Mouse (Mus musculus): ENCODE results near the gene Gtf2e1.
A peak's percentile ranks its signal among the peaks of the same experiment; 100 is the strongest.

The Gtf2e1 gene

DNA sequence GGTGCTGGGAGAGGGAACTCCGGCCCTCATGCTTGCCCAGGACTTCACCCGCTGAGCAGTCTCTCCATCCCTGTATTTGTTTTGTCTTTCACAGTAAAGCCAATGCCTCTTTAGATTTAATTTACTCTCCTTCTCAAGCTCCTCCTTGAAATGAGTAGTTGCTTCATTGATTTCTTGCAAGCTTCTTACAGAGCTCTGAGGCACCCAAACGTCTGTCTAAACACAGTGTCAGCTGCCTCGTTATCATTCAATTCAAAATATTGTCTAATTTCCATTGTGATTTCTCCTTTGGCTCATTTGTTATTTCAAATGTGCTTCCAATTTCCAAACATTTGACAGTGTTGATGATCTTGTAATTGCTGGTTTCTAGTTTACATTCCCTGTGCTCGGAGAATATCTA is 6.7 kb upstream of the Gtf2e1 start:
- DNase-seq (ENCODE audit: low read depth, low spot score) = no peak

DNA sequence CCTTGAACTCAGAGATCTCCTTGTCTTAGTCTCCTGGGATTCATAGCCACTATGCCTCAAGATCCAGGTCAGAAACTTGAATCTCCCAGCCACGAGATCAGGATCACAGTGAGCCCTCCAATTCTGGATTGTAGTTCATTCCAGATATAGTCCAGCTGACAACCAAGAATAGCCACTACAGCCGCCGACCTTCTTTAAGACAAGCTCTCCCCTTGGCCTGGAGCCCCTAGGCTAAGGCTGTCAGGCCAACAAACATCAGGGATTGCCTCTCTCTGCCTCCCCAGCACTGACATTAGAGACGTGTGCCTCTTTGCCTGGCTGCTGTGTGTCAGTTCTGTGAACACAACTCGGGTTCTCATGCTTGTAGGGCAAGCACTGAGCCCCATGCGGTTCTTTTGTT is 1.2 kb upstream of the Gtf2e1 start:
- DNase-seq (ENCODE audit: low read depth, low spot score) = no peak

DNA sequence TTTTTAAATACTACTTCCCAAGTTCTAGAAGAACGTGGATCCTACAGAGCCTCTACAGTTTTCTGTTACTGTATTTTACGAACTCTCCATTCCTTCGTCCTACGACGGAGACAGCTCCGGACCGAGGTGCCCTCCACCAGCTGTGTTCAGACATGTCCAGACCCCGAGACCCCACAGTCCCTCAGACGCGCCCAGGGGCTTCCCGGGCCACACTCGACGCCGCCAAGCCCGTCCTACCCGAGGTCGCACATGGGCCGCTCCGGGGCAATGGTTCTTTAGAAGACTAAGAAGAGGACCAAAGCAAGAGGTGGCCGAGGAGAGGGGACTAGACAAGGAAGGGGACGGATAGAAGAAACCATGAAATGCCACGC is 364 bp downstream of the Gtf2e1 start:
- no peak for DNase-seq (ENCODE audit: low read depth, low spot score)

DNA sequence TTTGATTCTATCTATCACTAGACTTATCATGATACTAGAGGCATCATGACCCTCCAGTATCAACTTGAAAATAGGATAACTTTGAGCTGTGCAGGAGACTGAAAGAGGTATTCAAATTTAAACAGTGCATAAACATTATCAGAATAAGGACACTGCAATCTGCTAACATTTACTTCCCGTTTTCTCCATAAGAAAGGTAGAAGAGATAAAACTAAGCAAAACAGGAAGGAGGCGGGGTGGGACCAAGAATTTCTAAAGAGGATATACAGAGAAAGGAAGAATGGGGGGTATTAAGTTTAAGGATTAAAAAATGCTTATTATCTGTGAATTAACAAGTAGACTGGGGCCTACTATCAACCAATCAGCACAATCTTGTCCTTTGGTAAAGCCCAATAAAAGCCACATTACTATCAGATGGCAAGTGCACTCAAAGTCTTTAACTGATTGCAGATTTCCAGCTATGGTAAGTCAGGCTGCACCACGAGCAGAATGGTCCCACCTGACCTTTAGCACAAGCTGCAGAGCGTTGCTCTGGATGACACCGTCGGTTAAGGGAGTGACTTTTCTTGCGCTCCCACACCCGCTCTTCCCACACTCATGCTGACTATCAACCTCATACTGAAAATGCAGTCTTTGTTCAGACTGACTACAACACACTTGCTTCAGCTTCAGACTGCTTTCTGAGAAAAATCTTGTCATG is 6.1 kb downstream of the Gtf2e1 start:
- DNase-seq (ENCODE audit: low read depth, low spot score) = no peak

DNA sequence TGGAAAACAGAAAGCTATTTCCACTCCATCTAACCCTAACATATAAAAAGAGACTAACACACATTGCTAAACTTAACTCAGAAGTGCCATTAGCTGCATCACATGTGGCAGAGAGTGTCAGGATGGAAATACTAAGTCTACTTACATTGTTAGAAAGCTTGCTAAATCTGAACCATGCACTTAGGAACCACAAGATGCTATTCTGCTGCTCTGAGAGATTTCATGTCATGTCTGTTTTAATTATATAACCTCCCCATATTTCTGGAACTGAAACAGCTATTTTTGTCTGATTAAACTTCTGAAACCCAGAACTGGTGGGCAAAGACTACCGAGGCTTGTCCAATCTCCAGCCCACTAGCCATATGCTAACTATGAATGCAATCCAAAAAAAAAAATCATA is 7.5 kb downstream of the Gtf2e1 start:
- peak; percentile 90 for DNase-seq (ENCODE audit: low read depth, low spot score)

DNA sequence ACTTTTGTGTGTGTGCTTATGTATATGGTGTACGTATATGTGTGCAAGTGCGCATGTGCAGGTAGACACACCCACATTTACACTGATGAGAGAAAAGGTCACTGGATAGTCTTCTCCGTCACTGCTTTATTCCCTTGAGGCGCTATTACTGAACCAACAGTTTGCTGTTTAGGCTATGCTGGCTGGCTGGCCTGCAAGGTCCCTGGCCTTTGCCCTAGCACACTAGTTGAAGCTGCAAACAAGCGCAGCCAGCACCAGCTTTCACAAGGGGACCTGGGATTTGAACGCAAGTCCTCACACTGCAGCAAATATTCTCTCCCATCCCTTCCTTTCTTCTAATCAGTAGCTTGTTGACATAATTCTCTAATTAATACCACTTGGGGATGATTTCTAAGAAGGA is 9.4 kb downstream of the Gtf2e1 start:
- no peak for DNase-seq (ENCODE audit: low read depth, low spot score)

DNA sequence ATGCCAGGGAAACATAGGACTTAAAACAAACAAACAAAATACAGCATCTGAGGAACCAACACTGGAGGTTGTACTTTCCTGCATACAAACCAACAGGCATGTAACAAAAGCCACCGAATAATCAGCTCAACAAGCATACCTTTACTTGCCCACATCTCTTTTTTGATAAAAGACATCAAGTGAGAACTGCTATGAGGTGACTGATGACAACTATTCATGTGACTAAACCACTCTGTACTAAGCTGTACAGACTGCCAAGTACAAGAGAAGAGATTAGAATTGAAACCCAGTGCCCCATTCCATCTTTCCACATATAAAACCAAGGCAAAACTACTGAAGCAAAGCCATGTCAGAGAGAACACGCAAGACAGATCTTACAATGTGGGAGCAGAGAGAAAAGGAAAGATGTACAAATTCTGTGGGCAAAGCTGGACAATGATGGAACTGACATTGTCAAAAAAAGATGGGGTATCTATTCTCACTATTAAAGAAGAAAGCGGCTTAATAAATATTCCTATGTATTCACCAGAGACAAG is 12.8 kb downstream of the Gtf2e1 start:
- no peak for DNase-seq (ENCODE audit: low read depth, low spot score)

DNA sequence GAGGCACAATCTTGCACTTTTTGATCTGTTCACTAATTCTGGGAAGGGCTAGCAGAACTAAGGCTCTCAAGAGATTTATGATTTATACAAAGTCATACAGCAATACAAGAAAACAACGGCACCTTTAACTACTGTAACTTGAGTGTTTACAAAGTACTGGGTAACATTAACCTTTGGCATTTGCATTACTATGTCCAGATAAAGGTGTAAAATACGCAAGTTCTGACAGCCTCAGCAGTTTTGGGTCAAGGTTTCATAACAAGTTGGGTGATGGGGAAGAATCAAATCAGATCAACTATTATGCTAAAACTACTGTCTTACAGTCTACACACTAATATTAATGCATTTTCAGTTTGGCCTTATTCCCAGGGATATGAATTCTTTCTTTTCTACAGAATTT is 14.5 kb downstream of the Gtf2e1 start:
- DNase-seq (ENCODE audit: low read depth, low spot score) = no peak

DNA sequence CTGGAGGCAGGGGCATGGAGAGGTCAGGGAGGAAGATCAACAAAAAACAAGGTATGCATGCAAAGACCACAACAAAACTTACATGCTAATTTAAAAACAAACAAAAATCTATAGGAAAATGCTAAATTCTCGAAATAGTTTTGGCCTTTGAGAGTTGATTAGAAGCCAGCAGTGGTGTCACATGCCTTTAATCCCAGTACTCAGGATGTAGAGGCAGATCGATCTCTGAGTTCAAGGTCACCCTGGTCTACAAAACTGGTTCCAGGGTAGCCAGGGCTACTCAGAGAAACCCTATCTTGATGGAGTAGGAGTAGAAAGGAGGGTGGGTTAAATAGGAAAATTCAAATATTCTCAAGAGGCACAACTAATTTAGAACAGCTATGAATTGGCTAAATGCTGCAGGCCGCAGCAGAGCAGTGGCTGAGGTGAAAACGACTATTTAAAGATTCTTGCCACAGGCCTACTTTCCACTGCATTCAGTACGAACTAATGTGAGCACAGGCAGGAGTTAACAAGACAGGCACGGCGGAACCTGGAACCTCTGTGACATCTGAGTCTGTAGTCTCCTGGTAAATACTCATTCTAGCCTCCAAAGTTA is 17.4 kb downstream of the Gtf2e1 start:
- no peak for DNase-seq (ENCODE audit: low read depth, low spot score)

DNA sequence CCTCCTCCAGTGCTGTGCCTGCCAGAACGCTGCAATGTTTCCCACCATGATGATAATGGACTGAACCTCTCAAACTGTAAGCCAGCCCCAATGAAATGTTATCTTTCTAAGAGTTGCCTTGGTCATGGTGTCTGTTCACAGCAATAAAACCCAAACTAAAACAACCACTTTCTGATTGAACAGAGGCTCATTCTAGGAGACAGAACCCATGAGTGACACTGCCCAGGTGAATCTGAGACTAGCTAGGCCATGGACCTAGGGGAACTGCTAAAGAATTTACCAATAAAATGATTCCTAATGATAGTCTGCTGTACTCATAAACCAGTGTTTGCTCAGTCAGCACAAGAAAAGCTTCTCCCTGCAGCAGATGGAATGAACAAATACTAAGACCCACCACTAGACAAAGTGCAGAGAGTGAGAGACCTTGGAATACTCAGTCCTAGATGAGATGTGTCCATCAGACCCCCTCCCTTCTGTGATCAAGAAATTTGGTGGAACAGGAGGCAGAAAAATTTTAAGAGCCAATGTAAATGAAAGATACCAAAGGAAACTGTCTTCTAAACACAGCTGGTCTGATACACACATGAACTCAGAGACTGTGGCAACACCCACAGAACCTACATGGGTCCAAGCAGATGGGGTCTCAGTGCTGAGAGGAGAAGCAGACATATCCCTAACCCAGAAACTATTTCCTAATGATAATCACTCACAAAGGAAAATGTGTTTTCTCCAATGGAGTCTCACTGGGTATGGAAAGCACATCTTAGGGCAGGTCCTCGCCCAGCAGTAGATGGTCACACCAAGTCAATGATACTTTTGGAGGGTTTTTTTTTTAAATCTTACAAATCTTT is 19.2 kb downstream of the Gtf2e1 start:
- no peak for DNase-seq (ENCODE audit: low read depth, low spot score)

DNA sequence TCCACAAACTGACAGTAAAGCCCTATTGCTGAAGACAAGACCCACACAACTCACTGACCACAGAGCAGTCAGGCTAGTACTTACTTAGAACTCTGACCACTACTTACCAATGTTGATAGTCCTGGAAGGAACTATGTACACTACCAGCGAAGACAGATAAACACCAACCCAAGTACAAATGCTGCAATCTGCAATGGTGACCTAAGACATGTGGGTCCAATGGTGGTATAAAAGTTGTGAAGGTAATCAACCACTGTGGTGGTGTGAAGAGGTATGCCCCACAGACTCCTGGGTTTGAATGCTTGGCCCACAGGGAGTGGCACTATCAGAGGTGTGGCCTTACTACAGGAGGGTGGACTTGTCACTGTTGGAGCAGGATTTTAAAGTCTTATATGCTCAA is 19.9 kb downstream of the Gtf2e1 start:
- DNase-seq (ENCODE audit: low read depth, low spot score) = no peak

DNA sequence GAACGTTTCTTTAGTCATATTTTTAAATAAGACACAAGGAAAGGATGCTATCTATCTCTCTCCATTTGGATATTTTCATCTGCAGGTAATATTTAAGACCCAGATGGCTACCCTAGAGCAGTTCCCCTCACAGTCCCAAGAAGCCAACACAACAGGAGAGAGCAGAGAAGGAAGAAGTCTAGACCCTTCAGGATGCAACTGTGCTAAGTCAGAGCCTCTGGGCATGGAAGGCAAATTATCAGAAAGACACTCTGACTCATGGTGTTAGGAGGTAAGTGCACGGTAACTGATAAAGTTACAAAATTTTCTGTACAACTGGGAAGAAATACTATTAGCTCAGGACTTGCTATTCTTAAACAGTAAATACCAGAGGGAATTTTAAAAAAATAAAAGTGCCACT is 20.9 kb downstream of the Gtf2e1 start:
- DNase-seq (ENCODE audit: low read depth, low spot score) = no peak

DNA sequence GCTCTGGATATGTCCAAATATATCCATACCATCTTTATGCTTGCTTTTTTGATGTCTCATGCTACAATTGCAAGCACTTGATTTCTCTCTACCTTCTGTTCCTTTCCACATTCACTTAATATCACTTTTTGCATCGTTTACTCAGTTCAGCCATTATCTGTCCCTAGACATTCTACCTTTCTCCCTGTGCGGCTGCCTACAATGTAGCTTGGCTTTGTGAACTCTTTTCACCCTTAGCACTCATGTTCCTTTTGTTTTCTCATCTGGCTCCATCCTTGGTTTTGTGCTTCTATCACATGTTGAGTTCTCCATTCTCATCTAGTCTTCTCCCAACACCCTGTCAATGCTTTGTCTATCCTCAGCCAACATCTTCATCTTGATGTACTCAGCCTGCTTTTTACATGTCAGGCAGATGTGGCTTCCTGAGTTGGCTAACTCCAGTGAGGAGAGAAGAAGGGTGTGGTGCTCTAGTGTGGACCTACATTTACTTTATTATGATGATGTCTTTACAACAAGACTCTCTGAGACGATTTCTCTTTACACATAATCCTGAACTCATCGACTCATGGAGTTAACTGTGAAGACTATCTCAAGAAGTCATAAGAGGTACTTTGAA is 21.9 kb downstream of the Gtf2e1 start:
- no peak for DNase-seq (ENCODE audit: low read depth, low spot score)

DNA sequence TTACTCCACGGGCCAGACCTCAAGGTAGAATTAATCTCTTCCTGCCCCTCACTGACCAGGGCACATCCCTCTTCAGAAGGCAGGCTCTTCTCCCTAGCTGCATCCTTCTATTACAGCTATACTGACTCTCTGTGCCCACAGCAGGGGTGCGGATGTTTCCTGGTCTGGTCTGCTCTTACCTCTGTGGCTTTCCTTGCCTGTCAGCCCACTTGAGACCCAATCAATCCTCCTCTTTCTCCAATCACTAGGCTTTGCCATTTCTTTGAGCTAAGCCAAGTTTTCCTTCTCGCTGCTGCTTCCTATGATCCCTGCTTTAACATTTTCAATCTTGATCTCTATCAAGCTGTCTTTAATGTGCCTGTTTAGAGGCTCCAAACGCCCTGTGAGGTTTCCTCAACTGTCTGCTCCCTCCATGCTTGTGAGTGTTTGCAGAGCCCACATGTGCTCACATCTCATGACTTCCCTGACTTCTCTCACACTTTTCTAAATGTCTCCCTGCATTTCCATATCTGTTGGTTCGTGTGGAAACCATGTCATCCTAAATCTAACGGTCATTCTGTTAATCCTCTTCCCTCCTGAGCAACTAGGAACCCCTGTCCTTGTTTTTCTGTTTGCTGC is 23.1 kb downstream of the Gtf2e1 start:
- DNase-seq (ENCODE audit: low read depth, low spot score) = no peak

DNA sequence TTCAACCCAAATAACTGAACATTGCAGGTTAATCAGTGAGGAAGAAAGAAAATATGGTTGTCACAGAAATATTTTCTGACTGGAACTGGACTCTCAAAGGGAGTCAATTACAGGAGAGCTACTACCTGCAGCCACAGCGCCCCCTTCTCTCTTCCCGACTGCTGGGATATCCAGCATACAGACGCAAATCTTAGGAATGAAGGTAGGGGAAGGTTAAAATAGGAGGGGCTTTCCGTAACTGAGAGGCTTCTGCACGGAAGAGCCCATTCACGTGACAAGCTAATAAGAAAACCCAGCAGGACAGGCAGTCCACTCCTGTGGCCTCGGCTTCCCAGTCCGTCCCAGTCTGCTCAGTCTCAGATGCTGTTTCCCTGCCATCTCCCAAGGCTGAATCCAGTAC is 24.9 kb downstream of the Gtf2e1 start:
- no peak for DNase-seq (ENCODE audit: low read depth, low spot score)

DNA sequence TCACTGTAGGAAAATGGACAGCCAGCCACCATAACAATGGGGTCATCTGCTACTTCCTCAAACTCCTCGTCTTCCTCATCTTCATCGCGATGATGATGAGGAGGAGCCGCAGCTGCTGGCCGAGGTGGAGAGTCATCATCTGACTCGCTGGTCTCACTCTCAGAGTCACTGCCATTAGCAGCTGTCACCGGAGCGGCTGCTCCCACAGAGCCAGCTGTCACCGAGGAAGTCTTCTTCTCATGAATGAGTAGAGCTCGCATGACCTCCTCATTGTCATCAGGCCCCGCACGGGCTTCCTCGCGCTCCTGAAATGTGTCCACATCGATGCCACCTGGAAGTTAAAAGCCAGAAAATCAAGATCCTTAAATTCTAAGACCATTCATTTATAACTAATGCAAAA is 28.1 kb downstream of the Gtf2e1 start:
- no peak for DNase-seq (ENCODE audit: low read depth, low spot score)

DNA sequence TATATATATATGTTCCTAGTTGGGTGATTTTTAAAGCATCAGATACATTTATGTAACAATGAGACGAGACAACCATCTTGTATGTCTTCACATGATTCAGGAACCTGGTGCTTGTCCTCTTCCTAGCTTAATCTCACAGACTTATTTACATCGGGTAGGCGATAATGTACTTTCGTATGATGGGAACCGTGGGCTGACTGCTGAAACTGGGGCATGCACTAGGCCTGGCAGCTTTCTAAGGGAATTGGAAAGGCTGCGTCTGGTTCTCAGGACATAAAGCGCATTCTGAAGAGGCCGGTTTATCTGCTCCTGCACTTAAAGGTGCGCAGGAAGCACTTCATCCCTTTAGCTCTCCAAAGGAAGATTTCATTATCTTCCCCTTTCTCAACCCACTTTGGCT is 32.8 kb downstream of the Gtf2e1 start:
- DNase-seq (ENCODE audit: low read depth, low spot score) = no peak

DNA sequence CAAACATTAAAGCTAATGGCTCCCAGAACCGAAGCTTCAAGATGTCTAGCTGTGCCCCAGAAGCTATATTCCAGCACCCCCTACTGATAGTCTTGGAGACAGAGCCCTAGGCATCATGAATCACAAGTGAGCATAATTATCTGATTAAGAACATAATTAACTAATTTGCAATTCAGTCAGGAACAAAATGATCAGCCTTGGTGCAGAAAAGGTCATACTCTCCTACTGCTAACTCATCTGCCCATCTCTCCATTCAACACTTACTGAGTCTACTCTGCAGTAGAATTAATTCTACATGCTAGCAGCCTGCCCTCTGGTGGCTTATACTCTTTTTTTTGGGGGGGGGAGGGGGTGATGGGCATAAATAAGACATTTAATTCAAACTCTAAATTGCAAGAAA is 35.1 kb downstream of the Gtf2e1 start:
- no peak for DNase-seq (ENCODE audit: low read depth, low spot score)

DNA sequence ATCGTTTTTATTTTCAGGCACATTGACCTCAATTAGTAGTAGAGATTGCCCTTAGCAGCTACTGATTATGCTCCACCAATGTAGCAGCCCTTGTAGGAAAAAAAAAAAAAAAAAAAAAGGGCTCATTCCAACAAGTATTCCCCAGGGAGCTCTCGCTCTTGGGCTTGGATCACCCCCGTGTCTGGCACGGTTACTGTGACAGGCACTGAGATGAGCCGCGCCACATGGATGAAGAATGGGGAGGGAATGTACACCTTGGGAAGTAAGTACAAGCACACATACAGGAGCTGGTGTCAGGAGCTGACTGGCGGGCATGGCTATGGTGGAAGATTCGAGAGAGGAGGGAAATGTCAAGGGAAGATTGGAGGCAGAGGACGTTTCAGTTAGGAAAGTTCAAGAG is 41.0 kb downstream of the Gtf2e1 start:
- no peak for DNase-seq (ENCODE audit: low read depth, low spot score)

DNA sequence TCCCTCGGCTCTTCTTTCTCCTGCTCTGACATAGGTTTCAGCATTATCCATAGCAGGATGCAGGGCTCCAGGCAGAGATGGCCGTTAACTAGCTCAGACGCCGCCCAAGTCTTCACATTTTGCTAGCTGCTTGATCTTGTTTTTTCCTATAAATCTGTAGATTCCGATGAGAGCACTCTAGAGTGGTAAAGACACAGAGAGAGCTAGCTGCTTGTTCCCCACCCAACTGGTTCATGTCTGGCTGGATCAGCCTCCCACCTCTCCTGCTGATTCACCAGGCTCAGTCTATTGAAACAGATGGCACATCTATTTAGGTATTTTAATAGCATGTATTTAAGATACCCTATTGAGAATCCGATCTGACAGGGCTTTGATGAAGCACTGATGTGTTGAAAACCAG is 44.6 kb downstream of the Gtf2e1 start:
- peak; percentile 82 for DNase-seq (ENCODE audit: low read depth, low spot score)

DNA sequence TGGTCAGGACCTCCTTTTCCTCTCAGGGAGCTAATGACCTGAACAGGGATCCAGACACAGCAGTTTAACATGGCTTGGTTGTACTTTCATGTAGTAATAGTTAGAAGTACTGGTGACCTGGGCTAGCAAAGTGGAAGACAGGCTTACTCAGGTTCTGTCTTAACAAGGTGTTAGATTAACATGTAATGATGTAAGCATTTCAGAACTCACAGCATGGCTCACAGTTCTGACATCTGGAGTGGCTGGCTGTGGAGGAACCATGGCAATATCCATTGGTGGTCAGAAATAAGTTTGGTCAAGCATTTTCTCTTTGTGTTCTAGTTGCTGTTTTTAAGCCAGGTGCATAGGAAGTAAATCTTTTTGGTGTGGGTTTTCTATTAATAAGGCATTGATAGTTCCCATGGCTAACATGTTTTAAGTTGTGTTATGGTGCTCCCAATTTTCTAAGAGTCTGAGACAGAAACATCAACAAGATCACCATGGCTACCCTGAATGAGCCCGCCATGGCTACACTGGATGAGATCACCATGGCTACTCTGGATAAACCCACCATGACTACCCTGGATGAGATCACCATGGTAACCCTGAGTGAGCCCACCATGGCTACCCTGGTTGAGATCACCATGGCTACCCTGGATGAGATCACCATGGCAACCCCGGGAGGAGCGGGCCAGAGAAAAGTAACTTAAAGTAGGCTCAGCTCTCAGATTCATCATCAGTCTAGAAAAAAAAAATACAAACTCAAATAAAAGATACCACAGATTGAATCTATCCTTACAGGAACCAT is 52.6 kb downstream of the Gtf2e1 start:
- DNase-seq (ENCODE audit: low read depth, low spot score) = no peak

All from telencephalon, adult 2 months (tissue).